Mouse (Mus musculus): ENCODE results near the gene Ucn2.

- TF ChIP-seq CTCF (IDR thresholded peaks at IDR 0.05; ENCODE audit: insufficient read depth, low read length) = no peak
- no peak for TF ChIP-seq POLR2A (IDR thresholded peaks at IDR 0.05; ENCODE audit: borderline replicate concordance, extremely low read depth, low read depth, low read length)
Measured at GRCm38 (mm10) chr9:108990462-108990820, 4.6 kb downstream of the Ucn2 start.

All from lung, adult 2 months (tissue).